Mouse (Mus musculus) cerebellum, postnatal 10 days (tissue): ENCODE results near the gene Sema3a.

ENCODE experiments used
- DNase-seq, 2 experiments: peaks; one replicate each; pipeline ENCODE4 v3.0.0; 2021; ENCODE audit warnings: mixed read lengths in 2 of 2

The Sema3a gene

DNA sequence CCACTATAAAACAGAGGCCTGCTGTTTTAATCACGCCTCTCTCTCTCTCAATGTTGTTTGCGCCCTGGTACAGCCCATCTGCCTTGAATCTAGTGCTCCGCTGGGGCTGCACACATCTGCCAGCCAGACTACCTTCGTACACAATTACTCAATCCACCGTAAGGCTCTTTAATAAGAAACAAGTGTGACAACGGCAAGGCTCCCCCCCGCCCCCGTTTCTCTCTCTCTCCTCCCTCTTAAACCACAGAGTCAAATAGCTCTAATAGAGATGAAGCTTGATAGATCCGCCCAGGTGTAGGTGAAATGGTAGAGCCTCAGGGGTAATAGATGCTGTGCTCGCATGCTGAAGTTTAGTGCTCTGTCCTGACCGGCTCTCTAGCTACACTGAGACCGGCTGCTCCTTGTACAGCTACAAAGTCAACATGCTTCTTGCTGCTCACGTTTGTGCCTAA is at the start of gene Sema3a:
Gene Sema3a, plus strand, starts transcription at position 174 of the 452 bp plus-strand sequence.
- no peak for DNase-seq

DNA sequence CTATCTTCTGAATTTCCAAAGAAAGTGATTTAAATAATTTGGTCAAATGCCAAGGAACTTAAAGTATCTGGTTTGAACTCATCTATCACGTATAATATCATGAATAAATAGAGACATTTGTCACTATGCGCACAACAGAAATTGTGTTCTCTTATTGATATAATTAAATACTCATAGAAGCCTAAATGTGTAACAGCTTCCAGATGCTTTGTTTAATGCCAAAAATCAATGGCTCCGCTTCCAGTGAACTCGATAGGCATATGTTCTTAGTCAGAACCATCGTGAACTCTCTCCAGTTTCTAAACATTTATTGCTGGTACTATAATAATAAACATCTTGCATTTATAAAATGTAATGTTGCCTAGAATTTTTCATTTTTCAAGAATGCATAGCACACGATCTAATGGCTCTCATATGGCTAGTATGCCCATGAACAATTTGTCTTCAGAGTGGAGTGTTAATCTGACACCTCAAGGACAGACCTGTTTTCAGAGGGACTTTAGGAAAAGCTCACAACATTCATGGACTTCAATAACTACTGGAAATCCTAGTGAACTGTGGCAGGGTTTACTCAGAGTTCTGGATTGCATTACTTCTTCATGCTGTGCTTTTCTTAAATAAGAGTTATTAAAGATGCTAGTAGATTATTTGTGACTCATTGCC is 40.3 kb upstream of the Sema3a start:
- DNase-seq, result no peak

- no peak for DNase-seq
Observed at GRCm38 (mm10) chr5:13090431-13090830, 34.8 kb upstream of the Sema3a start.

GRCm38 (mm10) chr5:13109522-13109921 is 15.7 kb upstream of the Sema3a start:
- DNase-seq, result no peak

DNA sequence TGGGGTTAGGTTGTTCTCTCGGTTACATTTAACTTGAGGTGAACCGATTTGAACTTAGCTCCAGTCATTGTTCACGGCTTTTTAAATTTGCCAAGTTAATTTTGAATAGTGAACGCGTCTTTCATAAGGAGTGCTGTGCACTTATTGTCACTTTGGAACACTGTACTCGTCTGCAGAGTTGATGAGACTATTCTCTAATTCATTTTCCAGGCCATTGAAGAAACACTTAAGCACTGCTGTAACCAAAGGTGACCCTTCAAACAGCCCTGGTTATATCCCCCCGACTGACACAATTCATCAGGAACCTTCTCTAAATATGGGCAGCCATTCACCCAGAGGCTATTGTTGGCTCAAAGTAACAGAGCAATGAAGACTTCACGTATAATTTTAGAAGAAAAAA is 8.0 kb upstream of the Sema3a start:
- DNase-seq, result no peak

DNA sequence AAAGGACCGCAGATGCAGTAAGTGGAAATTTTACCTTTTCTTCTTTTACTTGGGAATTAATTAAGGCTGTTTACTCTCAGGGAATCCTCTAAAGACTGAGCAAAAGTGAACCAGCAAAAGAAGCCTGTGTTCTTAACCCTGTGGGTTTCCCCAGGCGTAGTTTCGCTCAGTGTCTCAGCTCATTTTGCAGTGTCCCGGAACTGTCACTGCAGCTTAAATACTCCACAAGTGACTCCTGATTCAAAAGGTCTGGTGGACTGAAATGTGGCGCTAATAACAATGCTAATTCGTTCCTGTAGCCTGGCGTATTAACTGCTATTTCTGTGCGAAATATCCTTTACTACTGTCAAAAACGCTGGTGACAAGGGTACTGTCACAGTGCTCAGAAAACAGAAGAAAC is 543 bp downstream of the Sema3a start:
- no peak for DNase-seq

DNA sequence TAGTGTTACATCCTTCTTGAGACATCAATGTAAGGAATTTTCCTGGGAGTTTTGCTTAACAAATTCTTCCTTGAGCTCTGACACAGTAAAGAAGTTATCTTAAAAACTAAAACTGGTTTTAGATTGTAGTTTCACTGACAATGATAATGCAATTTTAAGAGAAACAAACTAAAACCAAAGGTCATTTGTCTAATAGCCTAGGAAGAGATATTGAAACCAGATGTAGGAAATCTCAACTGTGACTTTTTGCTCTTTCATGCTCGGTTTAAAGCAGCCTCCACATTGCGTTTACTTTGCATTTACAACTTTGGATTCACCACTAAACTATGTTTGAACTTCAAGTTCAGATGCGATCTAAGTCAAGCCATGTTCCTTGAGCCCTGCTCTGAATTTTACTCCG is 982 bp downstream of the Sema3a start:
- no peak for DNase-seq

GRCm38 (mm10) chr5:13127121-13127520 is 1.9 kb downstream of the Sema3a start:
- DNase-seq, result no peak

DNA sequence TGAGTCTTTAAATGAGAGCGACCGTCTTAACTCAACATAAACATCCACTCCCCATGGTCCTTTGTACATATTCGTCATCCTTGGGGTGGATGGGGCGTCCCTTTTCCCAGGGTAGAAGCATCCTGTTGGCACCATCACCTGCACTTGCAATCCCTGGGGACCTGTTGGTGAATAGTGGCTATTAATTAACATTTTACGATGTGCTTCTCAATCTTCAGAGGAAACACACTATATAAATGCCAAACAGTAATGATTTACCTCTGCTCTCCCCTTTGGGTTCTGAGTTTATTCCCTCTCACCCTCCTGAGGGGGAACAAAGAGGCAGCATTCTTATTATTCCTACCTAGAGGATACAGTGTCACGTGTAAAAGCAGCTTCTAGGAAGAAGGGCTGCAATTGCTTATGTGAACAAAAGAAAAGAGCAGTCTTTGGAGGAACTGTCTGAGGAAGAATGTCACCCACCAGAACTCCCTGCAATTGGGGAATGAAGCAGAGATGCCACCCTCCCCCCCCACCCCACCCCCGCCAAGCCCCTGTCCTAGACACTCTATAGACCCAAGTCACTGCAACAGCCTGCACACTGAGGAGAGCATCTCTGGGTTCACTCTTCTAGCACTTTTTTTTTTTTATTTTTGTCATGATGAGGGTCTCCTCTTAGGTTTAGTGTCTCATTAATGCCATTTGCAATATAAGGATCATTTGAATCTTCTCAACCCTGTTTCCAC is 19.7 kb downstream of the Sema3a start:
- DNase-seq, result no peak

- no peak for DNase-seq
Observed at GRCm38 (mm10) chr5:13149909-13150308, 24.7 kb downstream of the Sema3a start.

DNA sequence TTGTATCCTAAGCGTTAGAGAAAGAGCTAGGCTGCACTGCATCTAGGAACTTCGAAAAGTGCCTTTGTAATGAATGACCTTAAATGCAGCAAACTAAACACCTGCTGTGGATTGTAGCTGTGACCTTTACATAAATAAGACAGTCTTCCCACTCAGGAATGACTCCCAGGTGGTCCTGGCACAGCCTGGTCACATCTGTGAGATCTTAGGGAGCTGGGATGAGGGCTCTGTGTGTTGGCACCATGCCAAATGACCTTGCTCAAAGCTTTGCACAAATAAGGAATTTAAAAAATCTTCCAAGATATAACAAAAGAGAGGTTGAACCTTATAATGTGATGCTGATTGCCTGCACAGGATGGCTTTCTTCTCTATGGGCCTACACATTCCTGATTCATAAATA is 25.8 kb downstream of the Sema3a start:
- DNase-seq, result peak; percentile 29 to 42

GRCm38 (mm10) chr5:13157761-13158612 is 32.8 kb downstream of the Sema3a start:
- DNase-seq, result no peak

DNA sequence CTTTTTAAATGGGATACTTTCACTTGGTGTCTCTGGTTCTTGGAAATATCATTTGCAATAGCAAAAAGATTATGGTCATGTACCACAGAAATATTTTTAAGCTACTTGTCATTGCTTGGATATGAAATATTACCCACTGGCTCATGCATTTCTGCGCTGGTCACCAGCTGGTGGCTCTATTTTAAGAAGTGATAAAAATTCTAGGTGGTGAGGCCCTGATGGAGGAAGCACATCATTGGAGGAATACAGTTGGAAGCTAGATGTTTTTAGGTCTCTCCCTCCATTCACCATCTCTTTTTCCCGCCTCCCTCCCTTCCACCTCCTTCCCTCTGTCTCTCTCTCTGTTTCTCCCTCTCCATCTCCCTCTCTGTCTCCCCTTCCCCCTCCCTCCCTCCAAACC is 57.0 kb downstream of the Sema3a start:
- no peak for DNase-seq

GRCm38 (mm10) chr5:13197886-13198285 is 72.7 kb downstream of the Sema3a start:
- DNase-seq, result no peak

GRCm38 (mm10) chr5:13199709-13200108 is 74.5 kb downstream of the Sema3a start:
- DNase-seq, result no peak

DNA sequence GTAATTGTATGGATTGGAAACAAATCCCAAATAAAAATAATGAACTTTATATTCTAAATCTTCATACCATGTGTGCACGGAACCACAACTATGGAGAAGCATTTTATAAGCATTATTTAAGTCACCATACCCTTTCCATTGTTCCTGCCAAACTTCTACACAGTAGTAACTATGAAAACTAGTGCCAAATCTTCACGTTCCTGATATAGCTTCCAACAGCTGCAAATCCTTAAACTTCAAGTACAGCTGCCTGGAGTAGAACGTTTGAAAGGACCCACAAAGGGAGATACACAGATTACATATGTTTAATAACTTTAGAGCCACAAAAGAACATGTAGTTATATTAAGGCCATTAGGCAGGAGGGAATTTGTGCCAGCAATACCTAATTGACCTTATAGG is 130.1 kb downstream of the Sema3a start:
- DNase-seq, result no peak

GRCm38 (mm10) chr5:13256321-13256720 is 131.1 kb downstream of the Sema3a start:
- no peak for DNase-seq

GRCm38 (mm10) chr5:13263087-13263486 is 137.9 kb downstream of the Sema3a start:
- no peak for DNase-seq

- DNase-seq, result peak; percentile 2 to 3
Observed at GRCm38 (mm10) chr5:13263539-13263938, 138.3 kb downstream of the Sema3a start.

GRCm38 (mm10) chr5:13312667-13313066 is 187.5 kb downstream of the Sema3a start:
- DNase-seq, result no peak

DNA sequence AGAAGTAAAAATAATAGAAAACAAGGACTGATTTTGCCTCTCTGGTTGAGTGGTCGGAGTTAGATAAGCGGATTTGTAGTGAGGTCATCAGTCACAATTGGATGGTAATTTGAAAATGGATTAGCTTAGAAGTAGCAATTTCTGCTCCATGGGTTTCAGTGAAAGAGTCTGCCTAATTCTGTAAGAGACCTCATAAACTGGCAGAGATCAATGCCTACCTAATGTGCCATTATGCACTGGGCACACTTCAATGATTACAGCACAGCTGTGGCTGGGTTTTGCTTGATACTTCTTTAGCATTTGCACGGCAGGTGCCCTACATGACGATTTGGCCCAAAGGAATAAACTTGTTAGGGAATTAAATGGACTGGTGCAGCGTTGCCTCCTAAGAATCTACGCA is 188.8 kb downstream of the Sema3a start:
- DNase-seq, result peak in 1 of 2 experiments; percentile 10

GRCm38 (mm10) chr5:13318728-13319429 is 193.7 kb downstream of the Sema3a start:
- peak; percentile 28 to 48 for DNase-seq

DNA sequence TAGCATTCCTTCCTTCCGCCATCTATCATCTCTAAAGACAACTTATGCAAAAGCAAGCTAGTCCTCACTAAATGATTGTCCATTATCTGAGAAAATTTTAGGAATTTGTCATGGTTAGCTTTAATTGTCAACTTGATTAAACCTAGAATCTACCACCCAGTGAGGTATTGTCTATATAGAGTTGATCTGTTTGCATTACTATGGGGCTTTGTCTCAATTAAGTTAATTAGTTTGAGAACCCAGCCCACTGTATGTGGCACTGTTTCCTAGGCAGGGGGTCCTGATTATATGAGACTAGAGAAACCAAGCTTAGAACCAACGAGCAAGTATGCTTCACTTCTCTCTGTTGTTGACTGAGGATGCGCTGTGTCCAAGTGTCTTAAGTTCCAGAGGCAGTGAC is 194.9 kb downstream of the Sema3a start:
- DNase-seq, result no peak
